Mouse (Mus musculus): ENCODE data around the gene Celsr2.

GRCm38 (mm10) chr3:108423006-108423405 is 7.7 kb upstream of the Celsr2 start:
- no peak for TF ChIP-seq CTCF (IDR thresholded peaks at IDR 0.05)
- no peak for TF ChIP-seq POLR2A (IDR thresholded peaks at IDR 0.05; ENCODE audit: insufficient read depth, low read depth, low read length)
- TF ChIP-seq EP300 (IDR thresholded peaks at IDR 0.05; ENCODE audit: insufficient read depth, low read depth, low read length), result no peak
